Mouse (Mus musculus): ENCODE measurements at regions not wholly inside any gene's neighbourhood (a gene's known extent, or its start where the extent isn't known, plus 50 kb on each side); places are given as distances from the start of the nearest gene placed in this dataset.

DNA sequence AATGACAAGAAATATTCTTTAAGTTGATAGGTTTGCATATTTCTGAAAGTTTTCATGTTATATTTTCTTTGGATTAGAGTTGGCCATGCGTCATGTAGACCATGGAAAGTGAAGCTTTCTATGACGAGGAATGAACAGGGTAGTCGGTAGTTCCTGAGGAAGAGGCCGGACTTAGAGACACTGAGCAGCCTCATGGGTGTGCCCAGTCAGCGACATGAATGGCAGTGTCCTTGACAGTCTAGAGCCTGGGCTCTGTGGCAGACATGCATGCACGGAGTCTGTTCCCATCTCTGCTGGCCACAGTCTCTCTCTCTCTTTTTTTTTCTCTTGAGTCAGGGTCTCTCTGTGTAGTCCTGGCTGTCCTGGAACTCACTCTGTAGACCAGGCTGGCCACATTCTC lies 1176.9 kb upstream of the A1bg start:
- DNase-seq: no peak

GRCm38 (mm10) chr15:62098791-62099660 lies 1176.2 kb upstream of the A1bg start:
- no peak for DNase-seq

- DNase-seq: no peak
These were observed 1174.0 kb upstream of the A1bg start for GRCm38 (mm10) chr15:62096778-62097177.

DNA sequence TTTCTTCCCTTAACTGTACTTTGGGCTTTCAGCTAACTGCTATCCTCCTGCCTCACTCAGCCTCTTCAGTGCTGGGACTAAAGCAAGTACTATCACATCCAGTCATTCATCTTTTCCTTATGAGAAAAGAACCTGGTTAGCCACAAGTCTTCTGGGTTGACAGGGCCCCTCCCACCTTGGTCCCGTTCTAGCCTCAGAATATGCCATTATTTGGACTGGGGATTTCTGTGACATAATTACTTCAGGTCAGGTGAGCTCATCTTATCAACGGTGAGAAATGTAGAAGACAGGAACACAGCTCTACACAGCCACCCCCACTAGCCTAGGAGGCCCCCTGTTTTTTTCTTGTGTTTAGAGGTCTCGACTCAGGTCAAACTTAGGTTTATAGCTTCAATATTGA lies 1172.4 kb upstream of the A1bg start:
- no peak for DNase-seq

DNA sequence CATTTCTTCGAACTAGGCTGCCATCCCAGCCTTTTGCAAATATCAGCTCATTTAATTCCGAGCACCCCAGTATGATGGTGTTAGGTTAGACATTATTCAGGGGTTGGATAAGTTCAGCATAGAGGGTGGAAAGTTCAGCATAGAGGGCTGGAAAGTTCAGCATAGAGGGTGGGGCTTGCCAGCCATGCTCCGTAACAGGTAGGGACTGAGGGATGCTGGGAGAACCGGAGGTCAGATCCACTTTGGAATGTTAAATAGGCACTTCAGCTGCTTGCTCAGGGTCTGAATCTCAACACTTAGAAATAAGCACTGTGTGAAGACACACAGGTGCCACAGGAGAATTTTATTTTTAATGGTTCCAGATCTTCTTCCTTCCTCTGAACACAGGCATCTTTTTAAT lies 1170.9 kb upstream of the A1bg start:
- no peak for DNase-seq

DNA sequence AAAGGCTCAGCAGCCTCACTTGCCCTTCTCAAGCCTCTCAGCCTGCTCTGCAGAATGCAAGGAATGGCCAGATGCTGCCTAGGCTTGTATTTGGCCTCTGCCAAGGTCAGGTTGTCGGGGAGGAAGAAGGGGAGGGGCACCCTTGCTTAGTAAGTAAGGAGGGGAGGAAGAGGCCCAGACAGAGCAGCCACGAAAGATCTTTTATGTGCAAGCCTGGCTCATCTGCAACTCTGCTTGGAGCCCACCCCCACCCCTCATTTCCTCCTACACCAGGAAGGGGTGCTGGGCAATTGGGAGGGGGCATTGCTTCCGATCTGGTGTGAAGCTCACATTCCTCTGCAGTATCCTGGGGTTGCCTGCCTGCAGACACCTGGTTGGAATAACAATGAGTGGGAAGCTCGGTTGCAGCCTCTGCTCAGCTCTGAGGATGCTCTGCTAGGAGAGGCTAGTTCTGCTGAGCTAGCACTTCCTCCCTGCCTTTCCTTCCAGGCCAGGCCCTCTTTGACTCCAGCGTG lies 1169.9 kb upstream of the A1bg start:
- DNase-seq: no peak

DNA sequence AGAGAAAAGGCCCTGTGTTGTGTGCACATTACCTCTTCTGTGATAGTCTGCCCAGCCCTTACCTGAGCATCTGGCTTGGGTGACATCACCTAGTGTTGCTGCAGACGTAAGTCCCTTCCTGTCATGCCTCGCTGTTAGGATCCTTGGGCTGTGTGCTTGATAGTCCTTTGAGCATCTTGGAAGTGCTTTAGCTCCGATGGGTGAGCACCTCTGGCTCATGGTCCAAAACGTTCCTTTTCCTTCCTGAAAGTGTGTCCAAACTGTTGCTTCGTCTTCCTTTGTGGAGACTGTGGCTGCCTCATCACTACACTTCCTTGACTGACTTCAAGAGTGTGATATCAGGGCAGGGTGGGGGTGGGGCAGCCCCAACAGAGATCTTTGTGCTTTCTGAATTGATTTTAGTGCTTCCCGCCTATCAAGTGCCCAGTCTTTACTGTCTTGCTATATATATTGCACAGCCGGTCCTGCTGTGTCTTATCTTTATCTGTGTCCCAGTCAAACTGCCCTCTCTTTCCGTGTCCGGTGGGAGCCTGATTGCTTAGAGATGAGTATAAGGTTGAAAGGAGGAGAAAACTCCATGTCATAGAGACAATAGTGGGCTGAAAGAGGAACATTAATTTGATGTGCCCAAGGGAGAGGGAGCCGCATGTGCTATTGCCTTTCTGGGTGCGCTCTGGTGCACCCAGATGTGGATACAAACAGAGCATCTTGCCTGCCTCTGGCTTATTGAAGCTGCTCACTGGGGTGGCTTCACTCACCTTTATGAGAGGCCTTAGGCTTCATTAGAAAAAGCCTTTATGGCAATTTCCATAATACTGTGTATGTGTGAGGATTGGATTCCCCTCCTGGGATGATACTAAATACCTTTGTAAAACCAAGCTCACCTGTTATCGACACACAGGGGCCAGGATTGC lies 1169.2 kb upstream of the A1bg start:
- DNase-seq: no peak

DNA sequence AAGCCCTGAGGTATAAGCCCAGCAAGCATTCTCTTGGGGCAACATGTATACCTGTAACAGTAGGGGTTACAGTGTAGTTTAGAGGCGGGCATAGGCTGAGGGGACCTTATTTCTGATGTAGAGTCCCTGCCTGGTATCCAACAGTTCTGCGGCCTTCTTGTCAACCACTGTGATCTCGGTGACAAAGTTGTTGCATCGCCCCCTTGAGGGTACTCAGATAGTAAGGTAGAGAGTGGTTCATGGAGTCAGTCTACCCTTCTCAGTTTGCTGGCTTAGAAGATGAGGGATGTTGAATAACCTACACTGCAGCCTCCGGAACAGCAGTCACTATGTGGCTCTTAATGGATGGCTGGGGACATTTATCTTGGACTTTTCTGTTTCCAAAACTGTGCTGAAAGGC lies 1168.3 kb upstream of the A1bg start:
- DNase-seq: no peak

- DNase-seq: no peak
These were observed 1165.5 kb upstream of the A1bg start for GRCm38 (mm10) chr15:62088341-62088740.

DNA sequence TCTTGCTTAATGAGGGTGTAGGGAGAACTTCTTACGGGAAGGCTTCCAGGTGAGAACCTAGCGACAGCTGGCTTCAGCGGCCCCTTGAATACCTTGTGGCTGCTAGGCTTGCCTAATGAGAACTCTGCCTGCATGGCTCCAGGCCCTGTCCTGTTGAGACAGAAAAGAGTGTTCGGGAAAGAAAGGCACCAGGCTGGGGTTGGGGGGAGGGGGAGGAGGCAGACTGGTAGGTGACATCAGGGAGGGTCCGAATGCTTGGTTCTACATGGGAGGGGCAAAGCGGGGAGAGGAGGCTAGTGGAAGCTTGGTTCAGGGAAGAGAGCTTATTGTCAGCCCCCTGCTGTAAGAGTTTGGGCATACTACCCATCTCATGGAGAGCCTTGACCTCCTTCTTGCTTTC lies 1164.9 kb upstream of the A1bg start:
- DNase-seq: no peak

DNA sequence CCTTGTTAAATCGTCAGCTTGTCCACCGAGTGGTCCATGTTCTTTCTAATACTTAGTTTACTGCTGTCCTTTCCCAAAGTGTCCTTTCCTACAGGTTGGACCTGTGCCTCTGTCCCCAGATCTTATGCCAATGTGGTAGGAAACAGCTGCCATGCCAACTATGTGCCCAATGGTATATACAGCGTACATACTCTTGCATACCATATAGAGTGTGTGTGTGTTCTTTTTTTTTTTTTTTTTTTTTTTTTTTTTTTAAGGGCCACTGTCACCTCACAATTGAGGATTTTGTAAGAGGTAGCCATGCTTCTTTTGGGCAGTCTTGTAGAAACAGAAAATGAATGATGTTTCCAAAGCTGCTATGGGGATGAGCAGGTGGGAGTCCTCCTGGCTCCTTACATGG lies 1163.2 kb upstream of the A1bg start:
- DNase-seq: no peak

DNA sequence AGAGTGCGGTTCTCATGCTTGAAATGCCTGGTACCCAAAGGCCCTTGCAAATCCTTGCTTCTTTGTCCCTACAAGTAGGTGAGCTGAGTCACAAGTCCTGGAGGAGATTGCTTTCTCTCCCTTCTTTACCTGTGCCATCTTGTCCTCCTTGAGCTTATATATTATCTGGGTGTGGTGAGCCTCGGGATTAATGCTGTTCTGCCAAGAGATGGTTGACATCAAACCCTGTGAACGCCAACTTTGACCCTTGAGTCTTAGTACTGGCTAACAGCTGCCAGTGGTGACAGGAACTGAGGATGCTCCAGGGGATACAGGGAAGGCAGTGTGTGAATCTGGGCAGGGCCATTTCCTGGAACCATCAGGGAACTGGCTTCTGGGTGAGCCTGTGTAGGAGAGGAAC lies 1160.5 kb upstream of the A1bg start:
- DNase-seq: no peak

GRCm38 (mm10) chr15:62082539-62082938 lies 1159.7 kb upstream of the A1bg start:
- DNase-seq: no peak

DNA sequence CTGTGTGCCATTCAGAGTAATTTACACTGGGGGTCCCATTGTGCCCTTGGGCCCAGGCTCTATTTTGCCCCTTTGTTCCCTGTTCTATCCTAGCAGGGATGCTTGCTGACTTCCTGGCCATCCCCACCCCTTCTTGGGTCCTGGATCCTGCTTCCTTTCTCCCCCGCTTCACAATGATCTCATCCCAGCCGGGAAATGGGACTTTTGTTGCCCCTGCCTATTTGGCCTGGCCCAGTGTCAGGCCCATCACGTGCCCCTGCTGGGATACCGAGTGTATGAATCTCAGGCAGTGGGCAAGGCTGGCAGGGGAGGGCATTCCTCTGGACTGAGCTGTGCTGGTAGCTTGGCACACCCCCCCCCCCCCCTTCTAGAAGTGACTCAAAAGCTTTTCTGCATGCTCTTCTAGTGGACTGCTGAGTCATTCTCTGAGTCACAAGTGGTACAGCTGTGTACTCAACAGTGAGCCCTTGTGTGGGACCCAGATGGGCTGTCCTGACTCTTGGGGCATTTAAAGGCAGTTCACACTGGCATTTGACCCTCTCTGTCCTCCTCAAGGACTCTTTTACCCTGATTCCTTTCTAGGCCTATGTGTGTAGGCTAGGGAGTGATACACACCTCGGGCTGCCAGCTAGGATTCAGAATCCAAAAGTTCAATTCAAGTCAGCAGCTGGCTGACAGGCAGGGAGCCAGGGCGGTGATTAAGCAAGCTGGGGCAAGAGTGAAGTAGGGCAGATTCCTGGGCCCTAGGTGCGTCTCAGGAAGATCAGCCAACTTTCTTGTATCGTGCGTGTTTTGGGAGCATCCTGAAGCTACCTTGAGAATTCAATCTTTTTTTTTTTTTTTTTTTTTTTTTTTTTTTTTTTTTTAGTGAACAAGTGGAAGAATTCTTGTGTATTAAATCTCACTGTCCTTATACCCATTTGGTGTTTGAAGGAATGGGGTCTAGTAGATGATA lies 1156.6 kb upstream of the A1bg start:
- peak; percentile 35 for DNase-seq

DNA sequence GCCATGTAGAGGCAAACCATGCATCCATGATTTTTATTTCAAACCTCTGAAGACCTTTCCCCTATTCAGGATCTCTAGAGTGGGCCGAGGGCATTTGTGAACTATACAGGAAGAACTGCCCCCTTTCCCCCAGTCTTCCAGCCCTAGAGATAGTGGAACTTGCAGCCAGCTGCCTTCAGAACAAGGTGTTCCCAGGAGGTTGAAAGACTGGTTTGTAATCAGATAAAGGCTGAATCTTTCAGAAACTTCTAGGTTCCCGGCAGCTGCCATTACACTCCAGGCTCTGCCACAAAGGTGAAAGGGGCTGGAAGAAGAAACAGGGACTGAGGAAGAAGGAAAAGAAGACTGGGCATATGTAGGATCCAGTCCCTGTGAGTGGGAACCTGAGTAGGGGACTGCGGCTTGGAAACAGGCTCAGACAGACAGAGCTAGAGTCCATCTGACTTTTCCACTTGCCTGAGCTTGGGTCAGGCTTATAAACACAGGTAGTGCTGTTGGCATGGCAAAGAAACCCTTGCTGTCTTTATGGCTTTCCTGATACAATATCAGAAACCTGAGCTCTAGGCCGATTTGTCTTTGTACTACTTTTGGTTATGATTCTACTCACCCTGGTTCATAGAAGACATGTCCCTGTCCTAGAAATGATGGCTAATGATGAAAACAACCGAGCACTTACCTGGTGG lies 1153.9 kb upstream of the A1bg start:
- DNase-seq: no peak

DNA sequence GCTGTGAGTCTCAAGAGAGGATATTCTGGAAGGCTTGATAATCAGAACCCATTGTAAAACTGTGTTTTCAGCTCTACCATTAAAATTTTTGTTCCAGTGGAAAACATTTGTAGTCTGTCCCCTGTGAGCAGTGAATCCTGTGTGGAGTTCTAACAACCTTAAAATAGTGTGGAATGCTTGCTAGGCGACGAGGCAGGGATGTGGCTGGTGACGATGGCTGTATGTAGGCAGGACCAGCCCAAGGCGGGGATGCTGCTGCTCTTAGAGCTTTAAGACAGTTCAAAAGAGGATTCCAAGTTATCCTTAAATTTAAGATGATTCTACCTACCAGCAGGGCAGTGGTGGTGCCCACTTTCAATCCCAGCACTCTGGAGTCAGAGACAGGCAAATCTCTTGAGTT lies 1151.9 kb upstream of the A1bg start:
- DNase-seq: no peak

- no peak for DNase-seq
These were observed 1150.8 kb upstream of the A1bg start for GRCm38 (mm10) chr15:62073595-62073994.

- no peak for DNase-seq
These were observed 1148.5 kb upstream of the A1bg start for GRCm38 (mm10) chr15:62071311-62071710.

- no peak for DNase-seq
These were observed 1145.8 kb upstream of the A1bg start for GRCm38 (mm10) chr15:62068422-62069160.

- DNase-seq: no peak
These were observed 1141.6 kb upstream of the A1bg start for GRCm38 (mm10) chr15:62064399-62064798.

DNA sequence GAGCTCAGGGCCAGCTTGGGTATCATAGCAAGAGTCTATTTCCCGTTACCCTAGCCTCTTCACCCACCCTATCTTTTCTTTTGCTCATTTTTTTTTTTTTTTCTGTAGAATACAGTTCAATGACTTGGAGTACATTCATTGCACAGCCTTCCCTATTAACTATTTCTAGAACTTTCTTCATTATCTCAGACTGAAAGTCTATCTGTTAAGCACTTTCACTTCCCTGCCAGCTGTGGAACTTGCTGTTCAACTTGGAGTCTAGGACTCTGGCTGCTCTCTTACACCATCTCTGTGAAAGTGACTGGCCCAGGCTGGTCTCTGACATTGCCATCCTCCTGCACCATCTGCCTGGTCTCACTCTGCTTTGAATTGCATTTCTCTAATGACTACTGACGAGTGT lies 1134.6 kb upstream of the A1bg start:
- DNase-seq: no peak

Data from right cerebral cortex, postnatal 25 days (tissue).